Mouse (Mus musculus) neural tube, embryonic 12.5 days (tissue): ENCODE data around the gene Cage1. TPM values are rescaled to one million over a fixed set of nuclear protein-coding genes. Genes with fewer than 3 reads are reported as not detected.

Experiments
- ATAC-seq: fragments of 200-750 bp; cut with Nextera tagmentation; 2 replicates; pipeline ENCODE4 v1.8.0; 2017; ENCODE audit warnings: low read depth, mild to moderate bottlenecking, moderate TSS enrichment, moderate library complexity; ENCODE audit not compliant: low FRiP score
- H3K27ac ChIP-seq: fragments of 300-500 bp; sonication (generic); 2 replicates; pipeline ENCODE4 v1.5.1; 2016
- H3K27me3 ChIP-seq: fragments of 300-500 bp; sonication (generic); replicated peaks from 2 replicates; pipeline ENCODE4 v1.6.1; 2016; ENCODE audit warnings: mild to moderate bottlenecking
- H3K36me3 ChIP-seq: fragments of 300-500 bp; sonication (generic); 2 replicates; pipeline ENCODE4 v1.6.1; 2016; ENCODE audit warnings: mild to moderate bottlenecking
- H3K4me1 ChIP-seq: fragments of 300-500 bp; sonication (generic); 2 replicates; pipeline ENCODE4 v1.6.1; 2016
- H3K4me2 ChIP-seq: fragments of 300-500 bp; sonication (generic); replicated peaks from 2 replicates; pipeline ENCODE4 v1.6.1; 2016; ENCODE audit warnings: mild to moderate bottlenecking
- H3K4me3 ChIP-seq: fragments of 300-500 bp; sonication (generic); 2 replicates; pipeline ENCODE4 v1.5.1; 2016
- H3K9ac ChIP-seq: fragments of 300-500 bp; sonication (generic); 2 replicates; pipeline ENCODE4 v1.6.1; 2016; ENCODE audit warnings: mild to moderate bottlenecking
- H3K9me3 ChIP-seq: fragments of 300-500 bp; sonication (generic); 2 replicates; pipeline ENCODE4 v1.6.1; 2016; ENCODE audit warnings: mild to moderate bottlenecking
- WGBS: fragments of 180-500 bp; shearing (Covaris S2); methylation state at CpG from one replicate; pipeline ENCODE4 v1.1.7; 2016; 5-methylcytosine and 5-hydroxymethylcytosine counted together
- microRNA-seq: library from miRNA; unstranded; fragments of <30 nt; microRNA quantifications from one replicate; pipeline ENCODE4, GENCODE M21; 2017
- polyA plus RNA-seq: library from polyadenylated mRNA; unstranded; fragments of >200 nt; fragmentation: Nextera tagmentation; extraction: Ambion mirVana; gene quantifications from 2 replicates; pipeline ENCODE4 v1.2.1, GENCODE M21; 2016

Cage1 gene
- polyA plus RNA-seq, 1 experiment from 2014 or later = 1.4 TPM

DNA sequence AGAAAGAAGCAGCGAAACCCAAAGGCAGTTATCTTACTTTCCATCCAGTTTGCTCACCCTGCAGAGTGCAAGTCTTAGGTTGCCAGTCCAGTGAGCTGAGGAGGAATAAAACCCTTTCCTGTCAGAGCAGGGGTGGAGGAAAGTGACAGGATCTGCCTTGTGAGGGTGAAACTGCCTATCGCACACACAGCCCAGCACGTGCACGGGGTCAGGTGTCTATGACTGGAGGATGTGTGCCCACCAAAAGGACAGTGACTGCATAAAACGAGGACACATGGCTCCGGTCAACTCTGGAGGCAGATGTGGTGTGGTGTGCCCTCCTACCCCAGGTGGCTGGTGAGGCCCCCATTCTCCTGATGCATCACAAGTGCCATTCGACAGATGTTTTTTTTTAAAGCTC is 76.9 kb downstream of the Cage1 start:
- no peak overlapping the region for H3K4me3 ChIP-seq
- no peak for ATAC-seq
- H3K9me3 ChIP-seq = no peaks in the 10 kb centered on the region
- 91% methylated on average over 7 of the region's 7 CpGs for WGBS
- H3K4me1 ChIP-seq = peaks cover 10% of the 10 kb centered on the region; the same call in 1 of the 2 replicates
- no peaks in the 10 kb centered on the region for H3K36me3 ChIP-seq
- H3K27me3 ChIP-seq = no peaks in the 10 kb centered on the region; the same call in 1 of the 2 replicates
- H3K4me2 ChIP-seq = no peak overlapping the region
- no peak overlapping the region for H3K9ac ChIP-seq
- H3K27ac ChIP-seq = no peak overlapping the region

DNA sequence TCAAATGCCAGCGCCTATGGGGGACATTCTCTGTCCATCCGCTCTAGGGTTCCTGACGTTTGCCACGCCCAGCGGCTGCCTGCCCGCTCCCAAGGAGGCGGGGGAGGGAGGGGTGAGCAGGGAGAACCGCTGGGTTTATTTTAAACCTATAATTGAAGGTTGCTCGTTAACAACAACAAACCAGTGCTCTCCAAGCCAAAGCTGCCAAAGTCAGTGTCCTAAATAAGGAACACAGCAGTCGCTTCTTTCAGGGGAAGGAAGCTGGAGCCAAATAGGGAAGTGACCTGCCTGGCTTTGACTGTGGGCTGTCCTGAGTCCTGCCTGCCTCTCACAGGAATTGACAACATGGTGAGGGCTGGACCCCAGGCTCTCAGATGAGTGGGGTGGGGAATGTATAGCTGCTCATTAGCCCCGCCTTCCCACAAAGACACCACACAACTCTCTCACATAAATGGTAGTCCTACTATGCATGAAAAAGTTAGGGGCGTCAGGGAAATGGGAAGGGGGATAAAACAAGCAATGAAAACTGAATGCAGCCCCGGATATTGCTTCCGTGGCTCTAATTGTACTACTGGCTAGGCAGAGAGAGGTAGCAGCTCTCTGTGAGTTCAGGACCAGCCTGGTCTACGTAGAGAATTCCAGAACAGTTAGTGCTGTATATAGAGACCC is 77.5 kb downstream of the Cage1 start:
- ATAC-seq = no peak

DNA sequence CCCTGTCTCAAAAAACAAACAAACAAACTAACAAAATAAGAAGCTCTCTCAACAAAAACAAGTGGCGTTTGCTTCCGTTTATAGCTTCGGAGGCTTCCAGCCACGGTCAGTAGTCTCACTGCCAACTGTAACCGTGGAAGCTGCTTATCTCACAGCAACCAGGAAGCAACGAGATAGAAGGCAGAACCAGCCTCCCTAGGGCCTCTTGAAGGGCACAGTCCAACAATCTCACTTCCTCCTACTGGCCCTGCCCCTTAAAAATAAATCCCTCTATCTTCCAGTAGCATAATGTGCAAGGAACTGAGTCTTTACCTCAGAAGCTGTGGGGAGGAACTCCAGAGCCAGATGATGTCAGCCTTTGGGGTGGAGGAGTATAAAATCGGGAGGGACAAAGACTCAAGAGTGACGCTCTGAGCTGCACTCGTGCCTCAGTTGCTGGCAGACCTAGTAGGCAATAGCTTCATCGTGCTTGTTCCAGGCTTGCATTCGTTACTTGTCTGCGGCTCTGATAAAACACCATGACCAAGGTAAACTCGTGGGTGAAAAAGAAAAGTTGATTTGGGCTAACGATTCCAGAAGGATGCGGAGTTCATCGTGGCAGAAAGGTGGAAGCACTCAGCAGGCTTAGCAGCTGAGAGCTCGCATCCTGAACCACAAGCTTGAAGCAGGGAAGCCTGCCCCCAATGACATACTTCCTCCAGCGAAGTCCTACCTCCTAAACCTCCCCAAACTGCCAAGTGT is 78.2 kb downstream of the Cage1 start:
- H3K27ac ChIP-seq = no peak overlapping the region
- H3K4me3 ChIP-seq = no peak overlapping the region
- H3K9me3 ChIP-seq = no peaks in the 10 kb centered on the region
- H3K4me2 ChIP-seq = no peak overlapping the region
- H3K27me3 ChIP-seq = no peaks in the 10 kb centered on the region
- H3K9ac ChIP-seq = no peak overlapping the region
- peaks cover 2% of the 10 kb centered on the region; the same call in 1 of the 2 replicates for H3K4me1 ChIP-seq
- no peaks in the 10 kb centered on the region for H3K36me3 ChIP-seq
- WGBS = 91% methylated on average over 18 of the region's 18 CpGs
- no peak for ATAC-seq

More for the DNA sequence above, 77.5 kb downstream of the Cage1 start:
- no peaks in the 10 kb centered on the region for H3K9me3 ChIP-seq
- 80% methylated on average over 15 of the region's 15 CpGs for WGBS
- H3K27ac ChIP-seq = no peak overlapping the region
- H3K27me3 ChIP-seq = no peaks in the 10 kb centered on the region; the same call in 1 of the 2 replicates
- no peak overlapping the region for H3K4me2 ChIP-seq
- H3K36me3 ChIP-seq = no peaks in the 10 kb centered on the region
- H3K4me1 ChIP-seq = peaks cover 7% of the 10 kb centered on the region; the same call in 1 of the 2 replicates
- no peak overlapping the region for H3K9ac ChIP-seq
- H3K4me3 ChIP-seq = no peak overlapping the region

Small RNA genes within 50 kb of the gene (microRNA-seq; reads per million reads assigned to microRNA genes)
- not detected for gene Gm27387

Other genes starting within 250 kb of the Cage1 start
- 79.3 and 91.3 TPM in 2 replicates for gene Ssr1, start 42.9 kb downstream of the Cage1 start, polyA plus RNA-seq
- 60.7 and 62.8 TPM in 2 replicates for gene Riok1, start 74 bp downstream of the Cage1 start, polyA plus RNA-seq
- 0.61 and 0.68 TPM in 2 replicates for gene Dsp, start 114.2 kb upstream of the Cage1 start, polyA plus RNA-seq
- 33.6 and 37.4 TPM in 2 replicates for gene Snrnp48, start 167.9 kb upstream of the Cage1 start, polyA plus RNA-seq